Mouse (Mus musculus): Measurements from ENCODE around the gene Rimklb. TPM values are rescaled to one million over a fixed set of nuclear protein-coding genes. Genes with fewer than 3 reads are reported as not detected.
"Not testable (repeated sequence)": the region's sequence is repeated elsewhere in the genome, so short reads cannot be mapped to it uniquely, and the experiment has no call there.

The Rimklb gene
- polyA plus RNA-seq (2015; fragmentation: Nextera tagmentation; extraction: Ambion mirVana), result 102 and 103 TPM in 2 replicates

- H3K27me3 ChIP-seq, result 0 out of 2 replicates have a peak, but pooled peaks cover 3% of the 10 kb centered on the region
- no peak for ATAC-seq (ENCODE audit: low FRiP score)
- 84% methylated on average over 5 of the region's 5 CpGs for WGBS
- no peaks in the 10 kb centered on the region for H3K9me3 ChIP-seq
- H3K9ac ChIP-seq, result no peak within 1 kb of the TSS
- no peak within 1 kb of the TSS for H3K4me2 ChIP-seq
- no peaks in the 10 kb centered on the region for H3K36me3 ChIP-seq
- H3K27ac ChIP-seq, result no peak within 1 kb of the TSS
- peaks cover 30% of the 10 kb centered on the region for H3K4me1 ChIP-seq (replicated peaks)
- no peak within 1 kb of the TSS for H3K4me3 ChIP-seq
Measured at GRCm38 (mm10) chr6:122498661-122499060, at the start of gene Rimklb. Gene Rimklb, minus strand, starts transcription at chr6:122498761.

- no peak for ATAC-seq (ENCODE audit: low FRiP score)
- no peaks in the 10 kb centered on the region for H3K36me3 ChIP-seq
- WGBS, result 86% methylated on average over 10 of the region's 10 CpGs
- H3K27me3 ChIP-seq, result no peaks in the 10 kb centered on the region
- no peak overlapping the region for H3K4me3 ChIP-seq
- H3K9ac ChIP-seq, result no peak overlapping the region
- H3K4me2 ChIP-seq, result no peak overlapping the region
- H3K4me1 ChIP-seq (replicated peaks), result no peaks in the 10 kb centered on the region
- H3K27ac ChIP-seq, result no peak overlapping the region
- no peaks in the 10 kb centered on the region for H3K9me3 ChIP-seq
Measured at GRCm38 (mm10) chr6:122545948-122546347, 47.4 kb upstream of the Rimklb start.

- Histone ChIP-seq H3K4me1 (replicated peaks) (no peaks in the 10 kb centered on the region), H3K36me3 (no peaks in the 10 kb centered on the region), H3K4me3 (no peak overlapping the region), H3K27me3 (no peaks in the 10 kb centered on the region), H3K4me2 (no peak overlapping the region), H3K27ac (no peak overlapping the region), H3K9ac (no peak overlapping the region), H3K9me3 (no peaks in the 10 kb centered on the region)
- no peak for ATAC-seq (ENCODE audit: low FRiP score)
- 79% methylated on average over 9 of the region's 9 CpGs for WGBS
Measured at GRCm38 (mm10) chr6:122545289-122545882, 46.8 kb upstream of the Rimklb start.

GRCm38 (mm10) chr6:122544672-122545071 lies 46.1 kb upstream of the Rimklb start:
- Histone ChIP-seq H3K9me3 (no peaks in the 10 kb centered on the region), H3K4me1 (replicated peaks) (no peaks in the 10 kb centered on the region), H3K4me3 (no peak overlapping the region), H3K9ac (no peak overlapping the region), H3K27ac (no peak overlapping the region), H3K36me3 (no peaks in the 10 kb centered on the region), H3K27me3 (no peaks in the 10 kb centered on the region), H3K4me2 (no peak overlapping the region)
- WGBS, result 92% methylated on average over 1 of the region's 1 CpGs
- ATAC-seq (ENCODE audit: low FRiP score), result peak; percentile 54

GRCm38 (mm10) chr6:122543574-122543973 lies 45.0 kb upstream of the Rimklb start:
- Histone ChIP-seq H3K27me3 (no peaks in the 10 kb centered on the region), H3K4me3 (no peak overlapping the region), H3K4me1 (replicated peaks) (no peaks in the 10 kb centered on the region), H3K9ac (no peak overlapping the region), H3K4me2 (no peak overlapping the region), H3K27ac (no peak overlapping the region), H3K36me3 (no peaks in the 10 kb centered on the region), H3K9me3 (no peaks in the 10 kb centered on the region)
- 87% methylated on average over 5 of the region's 5 CpGs for WGBS
- ATAC-seq (ENCODE audit: low FRiP score), result no peak

- H3K4me2 ChIP-seq; H3K36me3 ChIP-seq; H3K4me3 ChIP-seq; H3K4me1 ChIP-seq (replicated peaks); H3K9ac ChIP-seq; H3K9me3 ChIP-seq; H3K27me3 ChIP-seq; H3K27ac ChIP-seq; ATAC-seq (ENCODE audit: low FRiP score): not testable (repeated sequence)
- WGBS, result 80% methylated on average over 5 of the region's 5 CpGs
Measured at GRCm38 (mm10) chr6:122542459-122542858, 43.9 kb upstream of the Rimklb start.

GRCm38 (mm10) chr6:122539564-122539963 lies 41.0 kb upstream of the Rimklb start:
- Histone ChIP-seq H3K27ac (no peak overlapping the region), H3K9ac (no peak overlapping the region), H3K36me3 (no peaks in the 10 kb centered on the region), H3K27me3 (no peaks in the 10 kb centered on the region), H3K4me3 (no peak overlapping the region), H3K4me2 (no peak overlapping the region), H3K4me1 (replicated peaks) (no peaks in the 10 kb centered on the region), H3K9me3 (0 out of 2 replicates have a peak, but pooled peaks cover 4% of the 10 kb centered on the region)
- ATAC-seq (ENCODE audit: low FRiP score), result no peak
- WGBS, result 63% methylated on average over 9 of the region's 9 CpGs

GRCm38 (mm10) chr6:122534032-122534431 lies 35.5 kb upstream of the Rimklb start:
- no peak overlapping the region for H3K4me2 ChIP-seq
- no peak overlapping the region for H3K27ac ChIP-seq
- 19% methylated on average over 3 of the region's 3 CpGs for WGBS
- H3K4me3 ChIP-seq, result no peak overlapping the region
- 0 out of 2 replicates have a peak, but pooled peaks cover 4% of the 10 kb centered on the region for H3K9me3 ChIP-seq
- H3K9ac ChIP-seq, result no peak overlapping the region
- H3K4me1 ChIP-seq (replicated peaks), result peaks cover 6% of the 10 kb centered on the region
- H3K36me3 ChIP-seq, result no peaks in the 10 kb centered on the region
- ATAC-seq (ENCODE audit: low FRiP score), result no peak
- no peaks in the 10 kb centered on the region for H3K27me3 ChIP-seq

GRCm38 (mm10) chr6:122532883-122533302 lies 34.3 kb upstream of the Rimklb start:
- Histone ChIP-seq H3K9me3 (no peaks in the 10 kb centered on the region), H3K27ac (no peak overlapping the region), H3K4me2 (peak overlapping the region; percentile 37), H3K36me3 (no peaks in the 10 kb centered on the region), H3K9ac (no peak overlapping the region), H3K27me3 (no peaks in the 10 kb centered on the region), H3K4me1 (replicated peaks) (peaks cover 6% of the 10 kb centered on the region), H3K4me3 (no peak overlapping the region)
- 10% methylated on average over 4 of the region's 4 CpGs for WGBS
- ATAC-seq (ENCODE audit: low FRiP score), result no peak

- WGBS, result 71% methylated on average over 8 of the region's 8 CpGs
- Histone ChIP-seq H3K9me3 (no peaks in the 10 kb centered on the region), H3K9ac (no peak overlapping the region), H3K4me2 (no peak overlapping the region), H3K4me3 (no peak overlapping the region), H3K27ac (no peak overlapping the region), H3K4me1 (replicated peaks) (peaks cover 6% of the 10 kb centered on the region), H3K27me3 (no peaks in the 10 kb centered on the region), H3K36me3 (no peaks in the 10 kb centered on the region)
- no peak for ATAC-seq (ENCODE audit: low FRiP score)
Measured at GRCm38 (mm10) chr6:122531466-122532174, 33.1 kb upstream of the Rimklb start.

- Histone ChIP-seq H3K4me1 (replicated peaks) (peaks cover 4% of the 10 kb centered on the region), H3K9ac (no peak overlapping the region), H3K36me3 (no peaks in the 10 kb centered on the region), H3K4me3 (no peak overlapping the region), H3K27ac (no peak overlapping the region), H3K9me3 (no peaks in the 10 kb centered on the region), H3K27me3 (no peaks in the 10 kb centered on the region), H3K4me2 (no peak overlapping the region)
- no peak for ATAC-seq (ENCODE audit: low FRiP score)
- 72% methylated on average over 11 of the region's 11 CpGs for WGBS
Measured at GRCm38 (mm10) chr6:122528136-122528535, 29.6 kb upstream of the Rimklb start.

- Histone ChIP-seq H3K27me3 (no peaks in the 10 kb centered on the region), H3K27ac (no peak overlapping the region), H3K4me1 (replicated peaks) (no peaks in the 10 kb centered on the region), H3K9me3 (no peaks in the 10 kb centered on the region), H3K9ac (no peak overlapping the region), H3K36me3 (no peaks in the 10 kb centered on the region), H3K4me2 (no peak overlapping the region), H3K4me3 (no peak overlapping the region)
- 71% methylated on average over 12 of the region's 12 CpGs for WGBS
- ATAC-seq (ENCODE audit: low FRiP score), result no peak
Measured at GRCm38 (mm10) chr6:122527596-122527995, 29.0 kb upstream of the Rimklb start.

- no peak overlapping the region for H3K27ac ChIP-seq
- H3K9ac ChIP-seq, result no peak overlapping the region
- no peak for ATAC-seq (ENCODE audit: low FRiP score)
- H3K9me3 ChIP-seq, result no peaks in the 10 kb centered on the region
- H3K4me1 ChIP-seq (replicated peaks), result no peaks in the 10 kb centered on the region
- H3K27me3 ChIP-seq, result no peaks in the 10 kb centered on the region
- H3K4me2 ChIP-seq, result no peak overlapping the region
- 95% methylated on average over 8 of the region's 8 CpGs for WGBS
- H3K36me3 ChIP-seq, result no peaks in the 10 kb centered on the region
- H3K4me3 ChIP-seq, result no peak overlapping the region
Measured at GRCm38 (mm10) chr6:122523289-122523688, 24.7 kb upstream of the Rimklb start.

Data from hindbrain, embryonic 13.5 days (tissue).